Mouse (Mus musculus) embryonic fibroblast, embryonic 13.5 days (primary cell): ENCODE results near the gene Myzap.

Experiments
- CTCF ChIP-seq: IDR thresholded peaks from 2 replicates; pipeline ENCODE4 v1.5.1; 2011; ENCODE audit warnings: mild to moderate bottlenecking, control low read depth, low read length, moderate library complexity, borderline replicate concordance; ENCODE audit not compliant: insufficient read depth
- POLR2A ChIP-seq: IDR thresholded peaks from 2 replicates; pipeline ENCODE4 v1.6.1; 2011; ENCODE audit warnings: low read depth, mild to moderate bottlenecking, control low read depth, low read length, moderate library complexity

DNA sequence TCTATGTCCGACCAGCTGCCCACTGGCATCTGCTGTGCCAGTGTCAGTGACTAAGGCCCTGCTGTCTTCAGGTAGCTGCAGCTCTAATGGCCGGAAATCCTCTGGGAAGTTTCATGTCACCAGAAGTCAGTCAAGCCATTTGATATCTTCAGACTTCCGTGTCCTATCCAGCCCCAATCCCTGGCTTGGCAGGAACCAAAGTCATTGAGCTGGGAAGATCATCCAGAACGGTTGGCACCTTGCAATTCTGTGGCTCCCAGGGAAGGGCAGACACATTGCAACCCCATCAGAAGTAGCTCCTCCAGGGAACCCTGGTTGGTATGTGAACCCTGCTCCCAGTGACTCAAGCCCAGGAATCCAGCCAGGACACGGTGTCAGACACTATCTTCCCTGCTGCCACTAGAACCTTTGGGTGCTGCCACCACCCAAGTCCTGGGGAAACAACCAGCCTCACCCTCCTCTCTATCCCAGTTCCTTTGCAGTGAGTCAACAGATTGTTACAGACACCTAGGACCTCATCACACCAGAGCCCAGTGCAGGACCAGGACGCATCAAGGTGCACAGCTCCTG, 18.3 kb downstream of the Myzap start:
- TF ChIP-seq POLR2A = no peak
- no peak for TF ChIP-seq CTCF
